Mouse (Mus musculus): ENCODE measurements around the gene Gm5485. TPM values are rescaled to one million over a fixed set of nuclear protein-coding genes. Genes with fewer than 3 reads are reported as not detected.

Gm5485 gene
- polyA plus RNA-seq (2015; fragmentation: Illumina TruSeq; extraction: RNeasy Lipid Tissue Mini Kit (QIAGEN cat#74804); ENCODE audit: low read depth, low replicate concordance) = not detected

GRCm38 (mm10) chr16:48412246-48412645 is at the start of gene Gm5485:
Gm5485 (minus strand) TSS chr16:48412416.

GRCm38 (mm10) chr16:48431027-48431426 is 18.8 kb upstream of the Gm5485 start, which contains the start of gene Morc1:
Morc1 (plus strand) TSS chr16:48431237.

Other genes with a start within 250 kb of the Gm5485 start
- not detected for gene Dppa4, start 128.7 kb downstream of the Gm5485 start, polyA plus RNA-seq (2015; fragmentation: Illumina TruSeq; extraction: RNeasy Lipid Tissue Mini Kit (QIAGEN cat#74804); ENCODE audit: low read depth, low replicate concordance)
- not detected for gene Dppa2, start 108.5 kb downstream of the Gm5485 start, polyA plus RNA-seq (2015; fragmentation: Illumina TruSeq; extraction: RNeasy Lipid Tissue Mini Kit (QIAGEN cat#74804); ENCODE audit: low read depth, low replicate concordance)
- gene Morc1, start 18.8 kb upstream of the Gm5485 start, polyA plus RNA-seq (2015; fragmentation: Illumina TruSeq; extraction: RNeasy Lipid Tissue Mini Kit (QIAGEN cat#74804); ENCODE audit: low read depth, low replicate concordance) = not detected

Measured in brain, adult 10 weeks (tissue).